Comparison of ENCODE assay signal across 8 mouse cellular contexts in genomic region chr7:29247706-29248105, GRCm38 (mm10). TPM values are rescaled to one million over a fixed set of nuclear protein-coding genes. Genes with fewer than 3 reads are reported as not detected.
DNase-seq lines count a peak whose midpoint lies in the region; ATAC-seq lines count a peak whose summit lies in the region.

No protein-coding gene starts in this region.

- H3K36me3 ChIP-seq in forebrain, embryonic 12.5 days (replicated peaks): peaks cover 28% of the 10 kb centered on the region
- 0 out of 2 replicates have a peak, but pooled peaks cover 6% of the 10 kb centered on the region for H3K36me3 ChIP-seq in intestine, embryonic 16.5 days (ENCODE audit: control insufficient read depth, insufficient read depth, low read length)

- peaks cover 12% of the 10 kb centered on the region for H3K4me1 ChIP-seq in forebrain, embryonic 12.5 days
- peaks cover 30% of the 10 kb centered on the region for H3K4me1 ChIP-seq in intestine, embryonic 16.5 days (ENCODE audit: control insufficient read depth, insufficient read depth, low read length)

- DNase-seq in thymus, adult 18-20 months: peak; percentile 19 to 31
- DNase-seq in thymus, postnatal 0 days (ENCODE audit: low spot score): no peak
- no peak for DNase-seq in left cerebral cortex, adult 9 months (ENCODE audit: low spot score in 2 of 2)
- DNase-seq in urinary bladder, postnatal 4 days (ENCODE audit: low spot score in 2 of 2): no peak
- no peak for DNase-seq in cerebellum, adult 8-10 months

- H3K4me3 ChIP-seq in forebrain, embryonic 12.5 days (replicated peaks): peak overlapping the region; percentile 19
- H3K4me3 ChIP-seq in intestine, embryonic 16.5 days (ENCODE audit: low read length): peak overlapping the region; percentile 57

- 19% methylated on average over 19 of the region's 19 CpGs for WGBS in forebrain, embryonic 12.5 days
- 16% methylated on average over 19 of the region's 19 CpGs for WGBS in intestine, embryonic 16.5 days

- H3K9me3 ChIP-seq in forebrain, embryonic 12.5 days: no peaks in the 10 kb centered on the region
- no peaks in the 10 kb centered on the region for H3K9me3 ChIP-seq in intestine, embryonic 16.5 days (ENCODE audit: control insufficient read depth, low read length)

- H3K27ac ChIP-seq in forebrain, embryonic 12.5 days: no peak overlapping the region
- H3K27ac ChIP-seq in intestine, embryonic 16.5 days (ENCODE audit: low read length): peak overlapping the region; percentile 94

- peak overlapping the region; percentile 49 for H3K4me2 ChIP-seq in forebrain, embryonic 12.5 days
- peak overlapping the region; percentile 55 for H3K4me2 ChIP-seq in intestine, embryonic 16.5 days (ENCODE audit: low read depth, low read length)

- H3K27me3 ChIP-seq in forebrain, embryonic 12.5 days: peaks cover 29% of the 10 kb centered on the region
- no peaks in the 10 kb centered on the region for H3K27me3 ChIP-seq in intestine, embryonic 16.5 days (replicated peaks; ENCODE audit: control insufficient read depth, insufficient read depth, low read length)

- ATAC-seq in forebrain, embryonic 12.5 days (ENCODE audit: low FRiP score): no peak
- ATAC-seq in intestine, embryonic 16.5 days: peak; percentile 7; the same call in 1 of the 2 replicates
- ATAC-seq in megakaryocyte progenitor cell, adult 5-6 weeks (replicated peaks; ENCODE audit: poor library complexity): 0 out of 2 replicates have a peak, but pooled peaks have one; percentile 7

- peak overlapping the region; percentile 44; the same call in 1 of the 2 replicates for H3K9ac ChIP-seq in forebrain, embryonic 12.5 days
- H3K9ac ChIP-seq in intestine, embryonic 16.5 days (ENCODE audit: low read depth, low read length): peak overlapping the region; percentile 76

RNA-seq across cellular contexts. Expression of gene 2200002D01Rik, which starts 0.6 kb away (rescaled TPM):
- 7.8 and 9.6 TPM in 2 replicates for polyA plus RNA-seq in thymus, postnatal 0 days (2015; fragmentation: Nextera tagmentation; extraction: Ambion mirVana)
- polyA plus RNA-seq in forebrain, embryonic 12.5 days (2016; fragmentation: Nextera tagmentation; extraction: Ambion mirVana): 0.76 and 1.4 TPM in 2 replicates
- 261 and 264 TPM in 2 replicates for polyA plus RNA-seq in intestine, embryonic 16.5 days (2015; fragmentation: Nextera tagmentation; extraction: Ambion mirVana)
- total RNA-seq in megakaryocyte progenitor cell, adult 5-6 weeks (2015): 0.20 TPM in 1 of 2 replicates, not detected in the other
- total RNA-seq in megakaryocyte progenitor cell, adult 5-6 weeks (2017): 1.4 TPM in 1 of 2 replicates, not detected in the other

RNA-seq across cellular contexts. Expression of gene Yif1b, which starts 9.6 kb away (rescaled TPM):
- polyA plus RNA-seq in thymus, postnatal 0 days (2015; fragmentation: Nextera tagmentation; extraction: Ambion mirVana): 76.4 and 79.3 TPM in 2 replicates
- polyA plus RNA-seq in forebrain, embryonic 12.5 days (2016; fragmentation: Nextera tagmentation; extraction: Ambion mirVana): 70.3 and 73.8 TPM in 2 replicates
- polyA plus RNA-seq in intestine, embryonic 16.5 days (2015; fragmentation: Nextera tagmentation; extraction: Ambion mirVana): 83.1 and 83.7 TPM in 2 replicates
- total RNA-seq in megakaryocyte progenitor cell, adult 5-6 weeks (2015): 75.8 and 77.8 TPM in 2 replicates
- 28.2 and 34.1 TPM in 2 replicates for total RNA-seq in megakaryocyte progenitor cell, adult 5-6 weeks (2017)

RNA-seq across cellular contexts. Expression of gene Kcnk6, which starts 15.4 kb away (rescaled TPM):
- 1.2 and 1.5 TPM in 2 replicates for polyA plus RNA-seq in thymus, postnatal 0 days (2015; fragmentation: Nextera tagmentation; extraction: Ambion mirVana)
- 0.43 and 0.63 TPM in 2 replicates for polyA plus RNA-seq in forebrain, embryonic 12.5 days (2016; fragmentation: Nextera tagmentation; extraction: Ambion mirVana)
- polyA plus RNA-seq in intestine, embryonic 16.5 days (2015; fragmentation: Nextera tagmentation; extraction: Ambion mirVana): 2.5 TPM in 2 replicates
- 4.2 and 5.8 TPM in 2 replicates for total RNA-seq in megakaryocyte progenitor cell, adult 5-6 weeks (2015)
- total RNA-seq in megakaryocyte progenitor cell, adult 5-6 weeks (2017): 8.0 and 9.3 TPM in 2 replicates

RNA-seq across cellular contexts. Expression of gene Catsperg1, which starts 33.9 kb away (rescaled TPM):
- 0.27 and 0.35 TPM in 2 replicates for polyA plus RNA-seq in thymus, postnatal 0 days (2015; fragmentation: Nextera tagmentation; extraction: Ambion mirVana)
- 0.78 and 0.87 TPM in 2 replicates for polyA plus RNA-seq in forebrain, embryonic 12.5 days (2016; fragmentation: Nextera tagmentation; extraction: Ambion mirVana)
- 0.42 and 0.92 TPM in 2 replicates for polyA plus RNA-seq in intestine, embryonic 16.5 days (2015; fragmentation: Nextera tagmentation; extraction: Ambion mirVana)
- total RNA-seq in megakaryocyte progenitor cell, adult 5-6 weeks (2015): 1.1 TPM in 1 of 2 replicates, not detected in the other
- total RNA-seq in megakaryocyte progenitor cell, adult 5-6 weeks (2017): 0.20 and 0.50 TPM in 2 replicates

RNA-seq across cellular contexts. Expression of gene Spint2, which starts 34.0 kb away (rescaled TPM):
- polyA plus RNA-seq in thymus, postnatal 0 days (2015; fragmentation: Nextera tagmentation; extraction: Ambion mirVana): 571 and 608 TPM in 2 replicates
- polyA plus RNA-seq in forebrain, embryonic 12.5 days (2016; fragmentation: Nextera tagmentation; extraction: Ambion mirVana): 42.2 and 45.0 TPM in 2 replicates
- polyA plus RNA-seq in intestine, embryonic 16.5 days (2015; fragmentation: Nextera tagmentation; extraction: Ambion mirVana): 626 and 672 TPM in 2 replicates
- total RNA-seq in megakaryocyte progenitor cell, adult 5-6 weeks (2015): 60.8 and 62.8 TPM in 2 replicates
- total RNA-seq in megakaryocyte progenitor cell, adult 5-6 weeks (2017): 21.2 and 34.1 TPM in 2 replicates

Comparison
In these comparisons a context has a peak if more than half of its experiments do, and no peak if none do; other contexts are left out.
1. DNase-seq: peak in thymus, adult 18-20 months (2 of 2); none in thymus, postnatal 0 days (single experiment), left cerebral cortex, adult 9 months (0 of 2), urinary bladder, postnatal 4 days (0 of 2) and cerebellum, adult 8-10 months (single experiment).
2. RNA of gene 2200002D01Rik, which starts 0.6 kb away (polyA plus RNA-seq): 261 to 264 TPM in intestine, embryonic 16.5 days; 7.8 to 9.6 TPM in thymus, postnatal 0 days and 0.76 to 1.4 TPM in forebrain, embryonic 12.5 days; every median in the first group is over 10 times any median in the second.